Mouse (Mus musculus): ENCODE data around the gene Map4k4.

Gene Map4k4

GRCm38 (mm10) chr1:40000899-40001298, 100.2 kb downstream of the Map4k4 start:
- DNase-seq (ENCODE audit: low spot score), result no peak

DNA sequence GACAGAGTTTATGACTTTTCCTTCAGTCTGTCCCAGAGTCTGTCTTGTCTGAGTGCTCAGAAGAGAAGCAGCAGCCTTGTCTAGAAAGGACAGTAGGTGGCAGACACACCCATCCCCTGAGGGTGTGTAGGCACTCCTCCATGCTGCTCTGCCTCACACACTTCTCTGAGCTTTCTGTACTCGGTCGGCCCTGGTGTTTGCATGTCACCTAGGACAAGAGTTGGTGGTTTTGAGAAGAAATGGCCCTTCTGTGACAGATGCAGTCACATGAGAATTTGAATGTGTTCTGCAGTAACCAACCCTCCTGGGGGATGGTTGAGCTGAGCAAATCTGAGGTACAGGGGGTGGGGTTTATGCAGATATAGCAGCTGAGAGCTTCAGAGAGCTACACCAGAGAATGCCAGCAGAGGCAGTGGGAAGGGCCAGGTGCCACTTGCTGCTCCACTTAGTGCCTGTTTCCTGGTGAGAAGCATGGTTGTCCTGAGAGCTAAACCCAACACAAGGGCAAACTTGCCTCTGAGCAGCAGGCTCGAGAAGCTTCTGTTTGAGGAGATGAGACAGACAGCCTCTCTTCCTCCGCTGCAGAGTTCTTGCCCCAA, 101.5 kb downstream of the Map4k4 start:
- DNase-seq (ENCODE audit: low spot score), result no peak

DNA sequence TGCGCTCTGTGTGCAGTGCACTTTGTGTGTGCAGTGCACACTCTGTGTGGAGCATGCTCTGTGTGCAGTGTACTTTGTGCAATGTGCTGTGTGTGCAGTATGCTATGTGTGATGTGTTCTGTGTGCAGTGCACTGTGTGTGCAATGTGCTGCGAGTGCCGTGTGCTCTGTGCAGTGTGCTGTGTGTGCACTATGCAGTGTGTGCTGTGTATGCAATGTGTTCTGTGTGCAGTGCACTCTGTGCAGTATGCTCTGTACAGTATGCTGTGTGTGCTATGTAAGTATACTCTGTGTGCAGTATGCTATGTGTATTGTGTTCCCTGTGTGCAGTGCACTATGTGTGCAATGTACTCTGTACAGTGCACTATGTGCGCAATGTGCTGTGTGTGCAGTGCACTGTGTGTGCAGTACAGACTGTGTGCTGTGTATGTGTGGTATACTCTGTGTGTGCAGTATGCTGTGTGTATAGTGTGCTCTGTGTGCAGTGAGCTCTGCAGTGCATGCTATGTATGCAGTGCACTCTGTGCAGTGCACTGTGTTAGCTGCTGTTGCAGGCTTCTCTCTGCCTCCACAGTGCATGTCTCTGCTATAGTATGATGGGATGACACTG, 105.4 kb downstream of the Map4k4 start:
- DNase-seq (ENCODE audit: low spot score), result no peak

DNA sequence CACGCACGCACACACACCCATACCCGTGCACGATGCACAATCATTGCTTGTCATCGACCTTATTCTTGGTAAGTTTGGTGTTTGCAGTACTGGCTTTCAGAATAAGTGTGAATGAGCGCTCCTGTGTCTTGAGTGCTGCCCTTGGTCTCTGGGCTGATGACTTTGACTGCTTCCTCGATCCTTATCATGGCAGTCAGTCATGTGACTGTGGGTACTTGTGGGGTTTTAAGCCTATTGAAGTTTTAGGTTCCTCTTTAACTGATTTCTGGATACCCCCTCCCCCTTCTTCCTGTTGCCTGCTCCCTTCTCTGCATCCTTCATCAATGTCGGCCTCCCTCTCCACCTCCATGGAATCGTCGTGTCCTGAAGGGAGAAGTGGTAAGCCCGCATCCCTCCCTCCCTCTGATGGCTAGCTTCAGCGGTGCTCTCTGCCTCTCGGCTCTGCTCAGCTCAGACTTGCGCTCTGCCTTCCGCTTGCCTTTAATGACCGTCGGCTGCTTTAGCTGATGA, 107.3 kb downstream of the Map4k4 start:
- no peak for DNase-seq (ENCODE audit: low spot score)

- DNase-seq (ENCODE audit: low spot score), result no peak
Measured at GRCm38 (mm10) chr1:40012696-40013095, 112.0 kb downstream of the Map4k4 start.

- no peak for DNase-seq (ENCODE audit: low spot score)
Measured at GRCm38 (mm10) chr1:40015066-40015678, 114.5 kb downstream of the Map4k4 start.

- no peak for DNase-seq (ENCODE audit: low spot score)
Measured at GRCm38 (mm10) chr1:40021617-40022016, 120.9 kb downstream of the Map4k4 start.

- DNase-seq (ENCODE audit: low spot score), result no peak
Measured at GRCm38 (mm10) chr1:40022472-40023135, 121.9 kb downstream of the Map4k4 start.

DNA sequence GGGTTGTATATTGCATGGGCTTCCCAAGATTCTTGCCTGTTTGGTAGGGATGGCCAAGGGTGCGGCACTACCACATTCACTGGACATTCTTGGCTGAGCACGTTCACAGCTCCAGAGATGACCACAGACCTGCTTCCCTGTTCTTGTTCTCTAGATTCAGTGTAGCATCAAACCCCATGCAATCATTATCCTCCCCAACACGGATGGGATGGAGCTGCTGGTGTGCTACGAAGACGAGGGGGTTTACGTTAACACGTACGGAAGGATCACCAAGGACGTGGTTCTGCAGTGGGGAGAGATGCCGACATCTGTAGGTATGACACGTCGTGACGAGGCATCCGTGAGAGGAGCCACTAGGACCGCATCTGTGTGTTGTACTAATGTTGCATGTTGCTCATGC, 122.5 kb downstream of the Map4k4 start:
- DNase-seq (ENCODE audit: low spot score), result no peak

DNA sequence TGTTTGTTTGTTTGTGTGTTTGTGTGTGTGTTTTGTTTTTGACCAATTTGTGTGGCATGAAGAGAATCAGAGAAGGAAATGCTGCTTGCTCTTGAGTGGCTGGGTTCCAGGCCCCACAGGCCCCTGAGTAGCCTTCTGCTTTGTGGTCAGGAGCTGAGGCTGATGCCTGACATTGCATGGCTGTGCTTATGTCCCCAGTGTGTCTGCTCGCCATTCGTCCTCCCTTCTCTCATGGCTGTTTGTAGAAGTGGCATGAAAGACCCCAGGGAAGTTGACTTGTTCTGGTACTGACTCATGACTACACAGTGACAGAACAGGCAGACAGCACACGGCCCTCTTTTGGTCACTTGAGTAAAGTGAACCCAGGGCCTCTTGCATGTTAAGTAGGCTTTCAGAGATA, 123.0 kb downstream of the Map4k4 start:
- DNase-seq (ENCODE audit: low spot score), result no peak

- no peak for DNase-seq (ENCODE audit: low spot score)
Measured at GRCm38 (mm10) chr1:40024554-40025320, 124.0 kb downstream of the Map4k4 start.

DNA sequence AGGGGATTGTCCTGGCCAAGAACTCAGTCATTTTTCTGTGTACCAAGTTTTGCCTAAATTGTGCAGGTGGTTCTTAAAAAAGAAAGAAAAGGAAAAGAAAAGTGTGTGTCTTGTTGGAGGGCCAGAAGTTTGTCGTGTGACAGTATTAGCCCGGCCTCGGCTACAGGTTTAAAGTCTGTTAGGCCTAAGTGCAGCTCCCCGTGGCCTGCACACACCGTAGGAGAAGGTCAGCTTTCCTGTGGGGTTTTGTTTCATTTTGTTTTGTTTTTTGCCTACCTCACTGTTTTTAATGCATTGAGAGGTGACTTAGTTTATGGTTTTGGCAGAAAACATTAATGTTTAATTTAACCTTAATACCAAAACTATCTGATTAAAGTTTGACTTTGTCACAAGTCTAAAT, 124.7 kb downstream of the Map4k4 start:
- no peak for DNase-seq (ENCODE audit: low spot score)

- no peak for DNase-seq (ENCODE audit: low spot score)
Measured at GRCm38 (mm10) chr1:40027116-40027620, 126.5 kb downstream of the Map4k4 start.

GRCm38 (mm10) chr1:40028207-40028998, 127.7 kb downstream of the Map4k4 start:
- DNase-seq (ENCODE audit: low spot score), result no peak

GRCm38 (mm10) chr1:40029597-40029996, 128.9 kb downstream of the Map4k4 start:
- DNase-seq (ENCODE audit: low spot score), result no peak

- no peak for DNase-seq (ENCODE audit: low spot score)
Measured at GRCm38 (mm10) chr1:40030287-40030975, 129.7 kb downstream of the Map4k4 start.

GRCm38 (mm10) chr1:40030976-40031356, 130.3 kb downstream of the Map4k4 start:
- no peak for DNase-seq (ENCODE audit: low spot score)

GRCm38 (mm10) chr1:40031626-40032025, 130.9 kb downstream of the Map4k4 start:
- no peak for DNase-seq (ENCODE audit: low spot score)

- no peak for DNase-seq (ENCODE audit: low spot score)
Measured at GRCm38 (mm10) chr1:40033315-40033714, 132.6 kb downstream of the Map4k4 start.

DNA sequence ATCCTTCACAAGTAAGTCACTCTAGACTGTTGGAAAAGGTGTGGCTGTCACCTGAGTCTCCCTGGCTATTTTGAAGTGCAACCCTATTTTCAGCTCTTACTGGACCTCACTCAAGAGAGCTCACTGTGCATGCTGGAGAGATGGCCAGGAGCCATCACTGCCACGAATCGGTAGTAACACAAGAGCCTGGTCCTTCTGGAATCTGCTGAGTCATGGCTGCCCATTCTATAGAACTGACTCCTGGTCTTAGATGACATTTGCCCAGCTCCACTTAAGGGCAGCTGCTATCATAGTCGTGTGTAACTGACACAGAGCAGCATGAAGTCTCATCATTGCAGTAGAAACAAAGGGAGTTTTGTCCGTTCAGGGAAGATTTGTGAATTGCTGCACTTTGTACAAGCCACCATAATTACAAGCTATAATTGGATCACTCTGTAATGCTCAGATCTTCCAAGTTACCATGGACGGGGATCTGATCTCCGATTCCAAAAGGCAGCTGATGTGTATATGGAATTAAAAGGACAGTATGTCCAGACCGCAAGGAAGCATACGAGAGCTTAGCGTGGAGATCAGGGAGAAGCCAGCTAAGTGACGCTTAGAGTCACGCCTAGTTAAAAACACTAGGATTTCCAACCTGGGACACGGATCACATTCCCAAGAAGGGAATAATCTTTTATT, 133.2 kb downstream of the Map4k4 start:
- DNase-seq (ENCODE audit: low spot score), result no peak
